Mouse (Mus musculus) cerebellum, adult 11 months (tissue): ENCODE results near the gene Pank4.

Experiments
- DNase-seq: peaks from one replicate; pipeline ENCODE4 v3.0.0; 2022

Pank4 gene

DNA sequence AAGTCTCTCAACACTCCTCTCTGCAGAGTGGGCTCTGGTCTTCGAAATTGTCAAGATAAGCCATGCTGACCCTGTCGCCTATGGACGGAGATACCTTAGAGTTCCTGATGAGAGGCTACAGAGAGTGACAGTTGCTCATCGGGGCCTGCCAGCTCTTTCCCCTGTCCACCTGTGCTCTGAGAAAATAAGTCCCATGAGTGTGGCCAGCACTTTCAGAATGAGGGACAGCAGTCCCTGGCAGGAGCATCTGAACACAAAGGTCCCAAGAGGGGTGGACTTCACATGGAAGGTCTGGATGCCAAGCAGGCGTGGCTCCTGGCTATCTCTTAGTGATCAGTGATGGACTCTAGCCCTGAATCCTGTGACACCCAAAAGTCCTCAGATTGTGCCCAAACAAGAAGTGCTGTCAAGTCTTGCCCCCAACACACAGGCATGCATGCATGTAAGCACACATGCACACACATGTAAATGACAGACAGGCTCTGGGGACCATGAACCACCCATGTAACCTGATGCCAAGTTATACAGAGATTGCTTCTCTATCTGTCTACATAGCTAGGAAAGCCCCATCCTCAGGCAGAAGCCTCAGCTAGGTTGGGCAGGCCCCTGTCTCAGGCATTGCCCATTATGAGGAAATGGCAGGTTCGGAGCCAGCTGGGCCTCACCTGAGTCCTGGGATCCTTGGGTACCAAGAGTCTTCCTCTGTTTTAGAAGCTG lies 20.4 kb upstream of the Pank4 start:
- no peak for DNase-seq

GRCm38 (mm10) chr4:154944121-154944590 lies 19.8 kb upstream of the Pank4 start:
- peak; percentile 75 for DNase-seq

DNA sequence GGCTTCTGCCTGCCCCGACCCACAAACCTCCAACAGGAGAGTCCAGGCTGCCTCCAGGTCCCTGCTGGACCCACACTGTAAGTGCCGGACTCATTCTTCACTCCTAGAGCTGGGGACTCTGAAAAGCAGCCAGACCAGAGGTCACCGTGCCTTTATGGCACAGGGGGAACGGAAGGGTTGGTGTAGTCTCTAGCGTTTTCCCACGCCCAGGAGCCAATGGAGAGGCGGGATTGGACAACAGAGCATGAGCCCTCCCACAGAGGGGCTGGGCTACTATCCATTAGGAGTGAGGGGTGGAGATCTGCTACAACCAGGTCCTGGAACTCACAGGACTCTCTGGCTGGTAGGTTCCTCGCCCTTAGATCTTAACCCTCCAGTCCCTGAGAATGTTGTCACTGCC lies 17.6 kb upstream of the Pank4 start:
- DNase-seq, result no peak

DNA sequence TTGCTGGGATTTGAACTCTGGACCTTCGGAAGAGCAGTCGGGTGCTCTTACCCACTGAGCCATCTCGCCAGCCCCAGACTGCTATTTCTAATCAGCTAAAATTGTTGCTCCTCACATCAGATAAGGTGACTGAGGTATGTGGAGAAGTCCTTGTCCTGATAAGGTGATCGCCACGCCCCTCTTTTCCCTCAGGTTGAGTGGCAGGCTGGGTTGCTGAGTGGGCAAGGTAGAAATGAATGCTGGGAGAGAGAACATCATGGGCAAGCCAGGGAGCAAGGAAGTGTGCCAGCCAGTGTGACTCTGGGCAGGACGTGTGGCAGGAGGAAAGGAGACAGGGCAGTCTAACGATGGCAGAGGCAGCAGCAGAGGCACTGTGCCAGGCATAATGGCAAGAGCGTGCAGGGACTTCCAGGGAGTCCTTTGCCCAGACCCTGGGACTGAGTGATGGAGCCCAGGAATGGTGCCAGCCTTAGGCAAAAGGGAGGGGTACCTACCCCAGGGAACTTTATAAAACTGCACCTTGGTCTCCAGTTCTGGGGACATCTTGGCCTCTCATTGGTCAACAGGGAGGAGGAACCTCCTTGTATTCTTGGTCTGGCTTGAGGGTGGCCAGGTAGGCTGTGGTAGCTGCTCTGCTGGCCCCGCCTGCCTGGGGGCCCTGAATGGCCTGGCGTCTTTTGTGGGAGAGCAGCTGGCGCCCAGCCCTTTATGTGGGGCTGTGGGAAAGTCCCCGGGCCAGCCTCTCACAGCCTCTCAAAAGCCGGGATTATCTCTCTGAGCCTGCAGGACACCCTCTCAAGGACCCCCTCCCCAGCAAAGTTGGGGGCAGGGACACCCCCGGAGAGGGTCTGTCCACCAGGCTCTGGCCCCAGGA lies 15.6 kb upstream of the Pank4 start:
- no peak for DNase-seq

DNA sequence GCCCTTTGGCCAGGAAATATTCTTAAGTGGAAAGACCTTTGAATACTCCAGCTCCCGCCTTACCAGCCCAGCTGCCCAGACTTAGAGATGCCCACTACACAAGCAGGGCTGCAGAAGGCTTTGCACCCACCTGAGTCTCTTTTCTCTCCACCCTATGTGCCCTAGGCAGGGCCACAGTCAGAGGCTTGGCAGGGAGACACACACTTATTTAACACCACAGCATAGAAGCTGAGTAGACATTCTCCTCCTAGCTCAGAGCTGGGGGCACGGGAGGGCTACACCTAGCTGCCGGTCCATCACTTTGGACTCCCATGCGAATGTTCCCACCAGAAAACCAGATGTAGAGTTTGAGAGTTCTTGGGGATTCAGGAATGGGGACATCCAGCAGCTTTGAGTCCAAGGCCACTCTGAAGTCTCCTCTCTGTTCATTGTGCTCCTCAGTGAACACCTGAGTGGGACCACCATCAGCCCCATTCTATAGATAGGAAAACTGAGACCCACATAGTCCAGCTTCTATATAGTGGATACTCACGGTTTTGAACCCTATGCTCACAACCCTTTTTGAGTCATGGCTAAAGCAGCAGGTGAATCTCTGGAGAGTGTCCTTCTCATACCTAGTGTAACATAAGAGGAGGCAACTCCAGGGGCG lies 14.9 kb upstream of the Pank4 start:
- DNase-seq, result no peak

- DNase-seq, result no peak
Measured at GRCm38 (mm10) chr4:154949589-154949982, 14.3 kb upstream of the Pank4 start.

DNA sequence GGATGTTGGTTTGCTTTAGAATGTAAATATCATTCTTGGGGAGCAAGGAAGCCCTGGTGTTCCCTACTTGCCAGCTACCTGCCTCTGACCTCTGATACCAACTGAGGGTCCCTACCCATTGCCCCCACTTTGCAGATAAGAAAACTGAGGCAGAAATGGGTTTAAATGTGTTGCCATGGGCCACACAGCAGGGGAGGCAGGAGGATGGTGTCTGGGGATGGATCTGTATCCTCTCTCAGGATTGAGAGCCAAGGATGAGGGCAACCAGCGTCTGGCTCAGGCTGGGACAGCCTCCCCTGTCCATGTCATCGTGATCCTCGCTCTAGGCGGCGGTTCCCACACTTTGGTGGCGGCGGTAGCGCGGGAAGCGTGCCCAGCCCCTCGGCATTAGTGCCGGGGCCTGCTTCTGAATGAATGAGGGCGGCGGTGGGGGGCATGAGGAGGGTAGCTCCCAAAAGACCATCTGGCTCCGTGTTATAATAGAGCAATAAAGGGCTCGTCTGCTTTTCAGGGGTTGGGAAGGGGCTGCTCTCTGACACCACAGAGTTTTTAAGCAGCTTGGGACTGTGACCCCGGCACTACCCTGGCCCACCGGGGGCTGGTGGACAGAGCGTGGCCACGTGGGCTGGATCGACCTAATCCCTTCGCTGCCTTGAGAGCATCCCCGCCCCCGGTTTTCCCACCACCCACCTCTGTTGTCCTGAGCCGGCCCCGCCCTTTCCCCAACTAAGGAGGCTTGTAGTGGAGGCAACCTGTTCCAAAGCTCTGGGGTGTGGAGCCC lies 11.3 kb upstream of the Pank4 start:
- no peak for DNase-seq

DNA sequence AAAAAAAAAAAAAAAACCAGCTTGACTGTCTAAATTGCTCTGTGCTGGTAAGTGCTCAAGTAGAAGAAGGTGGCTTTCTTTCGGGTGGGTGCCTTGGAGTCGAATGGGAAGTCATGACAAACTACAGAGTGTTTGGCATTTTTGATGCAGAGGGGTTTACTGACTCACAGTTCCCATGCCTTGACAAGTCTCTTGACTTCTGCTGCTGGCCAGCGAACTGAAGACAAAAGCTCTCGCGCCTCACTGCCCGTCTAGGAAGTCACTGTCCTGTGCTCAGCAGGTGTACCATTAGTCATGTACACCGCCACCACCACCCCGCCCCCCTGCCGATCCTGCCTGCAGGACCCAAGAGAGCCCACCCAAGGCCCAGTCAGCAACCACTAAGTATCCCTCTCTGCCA lies 7.3 kb upstream of the Pank4 start:
- DNase-seq, result no peak

GRCm38 (mm10) chr4:154957289-154957993 lies 6.5 kb upstream of the Pank4 start:
- no peak for DNase-seq

- peak; percentile 63 for DNase-seq
Measured at GRCm38 (mm10) chr4:154958171-154958570, 5.8 kb upstream of the Pank4 start.

GRCm38 (mm10) chr4:154958621-154959020 lies 5.3 kb upstream of the Pank4 start:
- DNase-seq, result no peak

GRCm38 (mm10) chr4:154960021-154960689 lies 3.8 kb upstream of the Pank4 start:
- DNase-seq, result no peak

GRCm38 (mm10) chr4:154960690-154961225 lies 3.2 kb upstream of the Pank4 start, which contains the start of gene Hes5:
Gene Hes5, plus strand, starts transcription at chr4:154960923.
- peak; percentile 47 for DNase-seq

DNA sequence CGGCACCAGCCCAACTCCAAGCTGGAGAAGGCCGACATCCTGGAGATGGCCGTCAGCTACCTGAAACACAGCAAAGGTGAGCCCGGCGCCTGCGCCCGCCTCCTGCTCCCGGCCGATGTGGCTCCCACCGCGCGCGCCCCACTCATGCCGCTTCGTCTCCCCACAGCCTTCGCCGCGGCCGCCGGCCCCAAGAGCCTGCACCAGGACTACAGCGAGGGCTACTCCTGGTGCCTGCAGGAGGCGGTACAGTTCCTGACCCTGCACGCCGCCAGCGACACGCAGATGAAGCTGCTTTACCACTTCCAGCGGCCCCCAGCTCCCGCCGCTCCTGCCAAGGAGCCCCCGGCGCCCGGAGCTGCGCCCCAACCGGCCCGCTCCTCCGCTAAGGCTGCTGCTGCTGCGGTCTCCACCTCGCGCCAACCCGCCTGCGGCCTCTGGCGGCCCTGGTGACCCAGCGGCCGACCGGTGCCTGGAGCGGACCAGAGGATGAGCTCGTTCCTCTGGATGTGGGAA lies 2.6 kb upstream of the Pank4 start:
- DNase-seq, result peak; percentile 60

GRCm38 (mm10) chr4:154961911-154962310 lies 2.0 kb upstream of the Pank4 start:
- peak; percentile 46 for DNase-seq

DNA sequence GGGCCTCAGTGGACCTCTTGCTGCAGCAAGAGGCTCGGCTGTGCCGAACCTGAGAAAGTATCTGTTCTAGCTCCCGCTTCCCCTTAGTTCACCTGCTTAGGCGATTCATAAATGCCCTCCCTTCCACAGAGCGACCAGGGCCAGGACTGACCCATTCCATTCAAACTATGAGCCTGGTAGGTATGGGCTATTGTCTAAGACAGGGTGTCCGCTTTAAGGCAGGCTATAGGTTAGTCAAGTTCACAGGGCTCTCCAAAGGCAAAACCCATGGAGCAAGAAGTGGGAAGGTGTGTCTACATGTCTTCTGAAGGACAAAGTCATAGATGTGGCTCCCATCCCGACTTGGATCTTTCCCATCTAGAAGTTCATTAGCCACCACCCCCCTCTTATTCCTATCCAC lies 1.2 kb upstream of the Pank4 start:
- no peak for DNase-seq

DNA sequence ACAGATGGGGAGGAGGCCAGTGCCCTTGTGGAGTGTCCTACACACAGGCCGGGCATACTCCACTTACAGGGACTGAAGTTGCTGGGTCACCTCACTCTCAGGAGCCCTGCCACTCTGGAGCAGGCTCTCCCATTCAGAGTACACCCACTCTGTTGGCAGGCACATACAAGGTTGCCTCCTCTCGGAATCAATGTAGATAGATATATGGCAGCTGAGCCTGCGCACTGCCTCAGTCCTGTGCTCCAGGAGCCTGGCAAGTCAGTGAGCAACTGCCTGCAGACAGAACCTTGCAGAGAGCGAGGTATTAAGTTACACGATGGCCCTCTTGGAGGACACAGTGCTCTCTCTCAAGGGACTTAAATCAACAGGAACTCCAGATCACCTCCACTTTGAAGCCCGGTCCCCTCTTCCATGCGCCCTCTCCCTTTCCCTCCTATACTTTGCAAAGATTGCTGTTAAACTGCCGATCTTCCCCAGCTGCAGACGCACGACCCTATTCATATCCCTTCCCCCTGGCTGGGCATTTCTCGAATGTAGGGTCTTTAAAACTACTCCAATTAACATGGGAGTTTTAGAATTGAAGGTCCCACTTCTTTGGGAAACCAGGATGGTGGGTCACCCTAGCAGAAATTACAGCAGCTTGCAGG lies 610 bp upstream of the Pank4 start:
- peak; percentile 48 for DNase-seq

DNA sequence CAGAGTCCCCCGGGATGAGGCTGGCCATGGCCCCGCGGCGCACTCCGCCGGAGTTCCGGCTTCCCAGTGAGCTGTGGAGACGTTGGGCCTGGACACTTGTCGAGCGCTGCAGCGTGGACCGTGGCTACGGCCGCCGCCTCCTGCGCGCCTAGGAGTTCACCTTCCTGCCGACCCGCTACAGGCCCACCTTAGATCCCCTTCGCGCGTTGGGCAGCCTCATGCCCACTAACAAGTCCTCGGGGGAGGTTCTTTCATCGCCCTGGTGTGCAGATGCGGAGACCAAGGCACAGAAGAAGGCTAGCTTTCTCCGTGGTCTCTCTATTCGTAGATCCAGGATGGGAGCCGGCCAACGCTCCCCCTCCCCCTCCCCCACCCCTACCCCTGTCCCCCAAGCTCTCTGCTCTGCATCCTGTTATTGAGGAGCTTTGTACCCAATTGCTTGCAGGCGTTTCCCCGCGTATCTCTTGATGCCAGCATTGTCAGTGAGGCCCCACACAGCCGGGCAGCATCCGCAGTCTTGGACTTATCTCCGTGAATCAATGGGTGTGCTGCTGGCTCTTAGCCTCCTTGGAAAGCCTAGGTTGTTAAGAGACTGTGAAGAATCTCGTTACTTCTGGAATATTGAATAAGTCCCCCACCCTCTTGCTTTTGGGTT lies 785 bp downstream of the Pank4 start:
- no peak for DNase-seq

GRCm38 (mm10) chr4:154965856-154966255 lies 1.9 kb downstream of the Pank4 start:
- DNase-seq, result no peak

DNA sequence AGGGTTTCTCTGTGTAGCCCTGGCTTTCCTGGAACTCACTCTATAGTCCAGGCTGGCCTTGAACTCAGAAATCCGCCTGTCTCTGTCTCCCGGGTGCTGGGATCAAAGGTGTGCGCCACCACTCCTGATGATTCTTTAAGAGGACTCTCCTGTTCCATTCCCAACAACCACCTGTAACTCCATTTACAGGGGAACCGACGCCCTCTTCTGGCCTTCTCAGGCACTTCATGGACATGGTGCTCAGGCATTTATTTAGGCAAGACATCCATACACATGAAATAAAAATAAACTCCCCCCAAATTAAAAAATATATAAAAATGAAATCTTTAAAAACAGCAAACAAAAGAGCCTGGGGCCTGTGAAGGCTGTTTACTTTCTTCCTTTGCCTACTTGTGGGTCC lies 3.2 kb downstream of the Pank4 start:
- peak; percentile 61 for DNase-seq
